ENCODE assay signal across 13 mouse cellular contexts in the genomic region with DNA sequence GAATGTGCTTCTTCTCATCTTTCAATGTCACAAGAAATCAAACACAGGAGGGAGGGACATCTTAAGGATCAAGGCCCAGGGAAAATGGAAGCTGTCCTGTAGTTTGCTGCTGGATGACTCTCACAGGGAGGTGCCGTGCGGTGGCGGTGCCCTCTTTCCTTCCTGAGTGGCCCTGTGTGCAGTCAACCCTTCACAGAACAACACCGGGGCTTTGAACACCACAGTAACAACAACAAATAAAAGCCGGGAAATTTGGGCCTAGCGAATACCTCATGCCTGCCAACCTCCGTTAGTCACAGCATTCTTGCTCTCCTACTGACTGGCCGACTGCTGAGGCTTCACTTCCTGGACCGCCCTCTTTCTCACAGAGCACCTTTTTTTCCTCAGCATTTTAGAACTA. TPM values are rescaled to one million over a fixed set of nuclear protein-coding genes. Genes with fewer than 3 reads are reported as not detected.
A peak's percentile ranks its signal among the peaks of the same experiment; 100 is the strongest.
DNase-seq lines count a peak whose midpoint lies in the region; ATAC-seq and TF ChIP-seq lines count a peak whose summit lies in the region.
"Had no signal": no experiment of that assay in that cellular context is flagged by ENCODE, and none has a peak within 500 bp of the region (broad histone marks: within the 10 kb centered on the region; RNA-seq: fewer than 3 reads in every experiment).

No protein-coding gene starts in this region.

- no peak for ATAC-seq in forebrain, embryonic 15.5 days (replicated peaks)

- 0 out of 2 replicates have a peak overlapping the region, but pooled peaks have one; percentile 6 for H3K4me3 ChIP-seq in heart, embryonic 10.5 days
- peak overlapping the region; percentile 8; the same call in 1 of the 2 replicates for H3K4me3 ChIP-seq in testis, adult 2 months (ENCODE audit: control insufficient read depth, low read depth, low read length)
- no peak overlapping the region for H3K4me3 ChIP-seq in lung, adult 2 months (replicated peaks; ENCODE audit: extremely low read depth, low read depth, low read length)
- no peak overlapping the region for H3K4me3 ChIP-seq in forebrain, embryonic 15.5 days
- H3K4me3 ChIP-seq: forebrain, embryonic 12.5 days had no signal

- no peak for DNase-seq in heart, embryonic 10.5 days (ENCODE audit: low spot score)
- DNase-seq in heart, postnatal 10 days: no peak
- no peak for DNase-seq in testis, postnatal 10 days (ENCODE audit: low spot score)
- peak; percentile 44 for DNase-seq in lung, adult 2 months
- DNase-seq in natural killer cell, adult 2 months (ENCODE audit: low spot score in 2 of 2): no peak
- DNase-seq in left cerebral cortex, adult 8-10 months (ENCODE audit: low spot score in 2 of 2): no peak
- DNase-seq: cerebellum, adult 9-10 months; gastrocnemius, postnatal 36 days had no signal

- WGBS in heart, embryonic 10.5 days: 35% methylated on average over 9 of the region's 9 CpGs
- WGBS in lung, adult 2 months: 24% methylated on average over 9 of the region's 9 CpGs
- 28% methylated on average over 9 of the region's 9 CpGs for WGBS in forebrain, embryonic 15.5 days

- no peaks in the 10 kb centered on the region for H3K36me3 ChIP-seq in heart, embryonic 10.5 days
- no peaks in the 10 kb centered on the region for H3K36me3 ChIP-seq in testis, adult 2 months (ENCODE audit: control insufficient read depth, insufficient read depth, low read length)
- H3K36me3 ChIP-seq in forebrain, embryonic 15.5 days: no peaks in the 10 kb centered on the region
- H3K36me3 ChIP-seq: forebrain, embryonic 12.5 days had no signal

- TF ChIP-seq CTCF in testis, adult 2 months (IDR thresholded peaks at IDR 0.05; ENCODE audit: control insufficient read depth, insufficient read depth, insufficient replicate concordance, low read depth, low read length): no peak
- no peak for TF ChIP-seq CTCF in lung, adult 2 months (IDR thresholded peaks at IDR 0.05; ENCODE audit: insufficient read depth, low read length)

- intact Hi-C loops in heart, postnatal 10 days (cut with DNase I): no loop called here

- H3K4me2 ChIP-seq in forebrain, embryonic 15.5 days (replicated peaks): no peak overlapping the region
- H3K4me2 ChIP-seq: forebrain, embryonic 12.5 days had no signal

- H3K27ac ChIP-seq in heart, embryonic 10.5 days: no peak overlapping the region
- no peak overlapping the region for H3K27ac ChIP-seq in testis, adult 2 months (ENCODE audit: control insufficient read depth, insufficient read depth, low read depth, low read length)
- no peak overlapping the region for H3K27ac ChIP-seq in forebrain, embryonic 15.5 days (replicated peaks)
- H3K27ac ChIP-seq: forebrain, embryonic 12.5 days had no signal

- H3K27me3 ChIP-seq in heart, embryonic 10.5 days (ENCODE audit: insufficient read depth, poor library complexity, severe bottlenecking): no peaks in the 10 kb centered on the region
- no peaks in the 10 kb centered on the region for H3K27me3 ChIP-seq in testis, adult 2 months (ENCODE audit: control insufficient read depth, insufficient read depth, low read length)
- H3K27me3 ChIP-seq in forebrain, embryonic 15.5 days: no peaks in the 10 kb centered on the region
- H3K27me3 ChIP-seq: CH12.LX; forebrain, embryonic 12.5 days had no signal

- TF ChIP-seq POLR2A in testis, adult 2 months (IDR thresholded peaks at IDR 0.05; ENCODE audit: control insufficient read depth, low read depth, low read length): no peak
- TF ChIP-seq POLR2A in lung, adult 2 months (IDR thresholded peaks at IDR 0.05; ENCODE audit: borderline replicate concordance, extremely low read depth, low read depth, low read length): no peak

- H3K4me1 ChIP-seq in heart, embryonic 10.5 days: peaks cover 9% of the 10 kb centered on the region
- H3K4me1 ChIP-seq in testis, adult 2 months (ENCODE audit: control insufficient read depth, insufficient read depth, low read length): peaks cover 3% of the 10 kb centered on the region
- no peaks in the 10 kb centered on the region; the same call in 1 of the 2 replicates for H3K4me1 ChIP-seq in lung, adult 2 months (ENCODE audit: control insufficient read depth, insufficient read depth, low read length)
- H3K4me1 ChIP-seq in forebrain, embryonic 15.5 days: no peaks in the 10 kb centered on the region

- H3K9ac ChIP-seq in forebrain, embryonic 15.5 days (replicated peaks): no peak overlapping the region
- H3K9ac ChIP-seq: forebrain, embryonic 12.5 days had no signal

- H3K9me3 ChIP-seq in heart, embryonic 10.5 days: no peaks in the 10 kb centered on the region
- no peaks in the 10 kb centered on the region for H3K9me3 ChIP-seq in forebrain, embryonic 15.5 days
- H3K9me3 ChIP-seq: forebrain, embryonic 12.5 days had no signal

RNA-seq across cellular contexts. Expression of a gene that starts 9.1 kb away (rescaled TPM):
- polyA plus RNA-seq in heart, embryonic 10.5 days (2016; fragmentation: Nextera tagmentation; extraction: Ambion mirVana): 0.11 and 0.23 TPM in 2 replicates
- total RNA-seq in heart, postnatal 10 days (2021): under 1 TPM; 0.12 TPM
- polyA plus RNA-seq in testis, adult 2 months (2012; rRNA removed): 8.8 and 9.0 TPM in 2 replicates
- 4.5 and 6.0 TPM in 2 replicates for polyA plus RNA-seq in lung, adult 2 months (2012; rRNA removed)
- total RNA-seq in left cerebral cortex, adult 8-10 months (2022): under 1 TPM; 0.34 to 0.46 (median 0.43) TPM
- 0.13 and 0.22 TPM in 2 replicates for polyA plus RNA-seq in forebrain, embryonic 15.5 days (2015; fragmentation: Nextera tagmentation; extraction: Ambion mirVana)
- total RNA-seq: CH12.LX; megakaryocyte progenitor cell, adult 5-6 weeks had no signal

RNA-seq across cellular contexts. Expression of a gene that starts 45.9 kb away (rescaled TPM):
- 21.0 and 27.2 TPM in 2 replicates for polyA plus RNA-seq in heart, embryonic 10.5 days (2016; fragmentation: Nextera tagmentation; extraction: Ambion mirVana)
- total RNA-seq in heart, postnatal 10 days (2021): 10 to 100 TPM in 1 of 2 experiments, 1 to 10 TPM in 1; 9.1 to 13.5 TPM
- polyA plus RNA-seq in testis, adult 2 months (2012; rRNA removed): 32.2 and 38.2 TPM in 2 replicates
- polyA plus RNA-seq in lung, adult 2 months (2012; rRNA removed): 11.5 and 20.0 TPM in 2 replicates
- total RNA-seq in left cerebral cortex, adult 8-10 months (2022): 10 to 100 TPM; 18.5 to 22.1 (median 20.3) TPM
- polyA plus RNA-seq in forebrain, embryonic 15.5 days (2015; fragmentation: Nextera tagmentation; extraction: Ambion mirVana): 76.2 and 82.2 TPM in 2 replicates

Comparison
In these comparisons a context has a peak if more than half of its experiments do, and no peak if none do; other contexts are left out.
1. H3K4me3 ChIP-seq: peak in heart, embryonic 10.5 days (single experiment) and testis, adult 2 months (single experiment); none in lung, adult 2 months (single experiment) and forebrain, embryonic 15.5 days (single experiment).